Mouse (Mus musculus) hindbrain, embryonic 11.5 days (tissue): ENCODE results near the gene Crybg3. TPM values are rescaled to one million over a fixed set of nuclear protein-coding genes. Genes with fewer than 3 reads are reported as not detected.
A peak's percentile ranks its signal among the peaks of the same experiment; 100 is the strongest.

Experiments used
- ATAC-seq: fragments of 200-750 bp; cut with Nextera tagmentation; 2 replicates; pipeline ENCODE4 v1.8.0; 2017; ENCODE audit warnings: mild to moderate bottlenecking, moderate TSS enrichment, moderate library complexity; ENCODE audit not compliant: low FRiP score
- DNase-seq: peaks from one replicate; pipeline ENCODE4 v3.0.0-alpha.2; 2015; ENCODE audit warnings: low spot score
- H3K27ac ChIP-seq: fragments of 300-500 bp; sonication (generic); 2 replicates; pipeline ENCODE4 v1.5.1; 2014; ENCODE audit warnings: mild to moderate bottlenecking, low read depth, low read length
- H3K27me3 ChIP-seq: fragments of 300-500 bp; sonication (generic); 2 replicates; pipeline ENCODE4 v1.6.1; 2014; ENCODE audit warnings: mild to moderate bottlenecking, low read length, moderate library complexity, mixed read lengths; ENCODE audit not compliant: control insufficient read depth, insufficient read depth
- H3K36me3 ChIP-seq: fragments of 300-500 bp; sonication (generic); 2 replicates; pipeline ENCODE4 v1.6.1; 2014; ENCODE audit warnings: mild to moderate bottlenecking, low read length, moderate library complexity, mixed read lengths; ENCODE audit not compliant: control insufficient read depth, insufficient read depth
- H3K4me1 ChIP-seq: fragments of 300-500 bp; sonication (generic); replicated peaks from 2 replicates; pipeline ENCODE4 v1.6.1; 2014; ENCODE audit warnings: low read length, mixed read lengths; ENCODE audit not compliant: control insufficient read depth, insufficient read depth
- H3K4me2 ChIP-seq: fragments of 300-500 bp; sonication (generic); replicated peaks from 2 replicates; pipeline ENCODE4 v1.6.1; 2014; ENCODE audit warnings: mild to moderate bottlenecking, low read depth, low read length
- H3K4me3 ChIP-seq: fragments of 300-500 bp; sonication (generic); 2 replicates; pipeline ENCODE4 v1.5.1; 2014; ENCODE audit warnings: low read depth, low read length
- H3K9ac ChIP-seq: fragments of 300-500 bp; sonication (generic); 2 replicates; pipeline ENCODE4 v1.6.1; 2014; ENCODE audit warnings: low read depth, low read length
- H3K9me3 ChIP-seq: fragments of 300-500 bp; sonication (generic); 2 replicates; pipeline ENCODE4 v1.6.1; 2016; ENCODE audit warnings: low read length; ENCODE audit not compliant: control insufficient read depth
- WGBS: fragments of 180-500 bp; shearing (Covaris S2); extraction: QIAGEN DNeasy Blood & Tissue Kit; methylation state at CpG from one replicate; pipeline ENCODE4 v1.1.7; 2014; 5-methylcytosine and 5-hydroxymethylcytosine counted together
- polyA plus RNA-seq: library from polyadenylated mRNA; unstranded; fragments of >200 nt; fragmentation: Nextera tagmentation; extraction: Ambion mirVana; gene quantifications from 2 replicates; pipeline ENCODE4 v1.2.1, GENCODE M21; 2014

Crybg3 gene
- polyA plus RNA-seq, 1 experiment from 2014 or later = 10.4 TPM

GRCm38 (mm10) chr16:59534349-59534748, 66.4 kb downstream of the Crybg3 start:
- Histone ChIP-seq H3K4me2 (no peak overlapping the region), H3K9me3 (no peaks in the 10 kb centered on the region), H3K27ac (no peak overlapping the region), H3K36me3 (no peaks in the 10 kb centered on the region), H3K27me3 (no peaks in the 10 kb centered on the region), H3K4me3 (no peak overlapping the region), H3K9ac (no peak overlapping the region), H3K4me1 (no peaks in the 10 kb centered on the region)
- ATAC-seq = no peak
- DNase-seq = no peak
- 87% methylated on average over 11 of the region's 11 CpGs for WGBS

DNA sequence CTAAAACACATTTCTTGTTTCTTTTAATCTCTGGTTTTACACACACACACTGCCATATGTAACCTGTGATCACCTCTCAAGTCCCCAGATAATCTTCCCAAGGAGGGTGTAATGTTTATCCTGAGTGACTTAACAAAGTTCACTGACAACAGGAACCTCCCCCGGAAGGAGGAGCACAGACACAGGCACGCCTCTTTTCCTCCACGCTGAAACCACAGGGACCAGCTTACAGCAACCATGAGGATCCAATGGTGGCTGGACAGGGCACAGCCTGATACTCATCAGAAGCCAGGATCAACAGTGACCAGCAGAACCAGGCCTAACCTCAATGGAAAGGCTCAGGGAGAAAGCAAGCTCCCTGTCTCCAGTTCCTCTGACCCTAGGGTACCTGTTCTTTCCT, 68.2 kb downstream of the Crybg3 start:
- Histone ChIP-seq H3K27me3 (no peaks in the 10 kb centered on the region), H3K27ac (no peak overlapping the region), H3K4me3 (no peak overlapping the region), H3K4me2 (no peak overlapping the region), H3K9ac (no peak overlapping the region), H3K4me1 (no peaks in the 10 kb centered on the region), H3K36me3 (no peaks in the 10 kb centered on the region), H3K9me3 (no peaks in the 10 kb centered on the region)
- ATAC-seq = no peak
- 56% methylated on average over 3 of the region's 3 CpGs for WGBS
- no peak for DNase-seq

DNA sequence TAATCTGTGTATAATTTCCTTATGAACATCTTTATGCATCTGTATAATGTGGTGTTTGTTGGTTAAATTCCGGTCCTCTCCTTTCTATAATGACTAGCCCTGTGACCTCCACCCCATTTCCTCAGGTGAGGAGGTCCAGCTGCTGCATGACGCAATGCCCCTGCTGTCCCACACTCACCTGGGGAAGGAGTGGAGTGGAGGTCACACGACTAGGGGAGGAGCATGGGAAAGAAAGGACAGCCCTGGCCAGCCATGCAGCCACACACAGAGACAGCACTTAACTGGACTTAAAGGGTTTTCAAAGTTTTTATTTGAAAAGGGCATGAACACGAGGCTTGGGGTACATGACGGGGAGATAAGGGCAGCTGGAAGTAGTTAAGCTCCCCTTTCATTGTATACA, 69.5 kb downstream of the Crybg3 start:
- DNase-seq = no peak
- WGBS = 80% methylated on average over 5 of the region's 5 CpGs
- Histone ChIP-seq H3K36me3 (no peaks in the 10 kb centered on the region), H3K4me1 (no peaks in the 10 kb centered on the region), H3K4me2 (no peak overlapping the region), H3K9me3 (no peaks in the 10 kb centered on the region), H3K27ac (no peak overlapping the region), H3K27me3 (no peaks in the 10 kb centered on the region), H3K4me3 (no peak overlapping the region), H3K9ac (no peak overlapping the region)
- ATAC-seq = no peak

GRCm38 (mm10) chr16:59529570-59529969, 71.2 kb downstream of the Crybg3 start:
- Histone ChIP-seq H3K36me3 (no peaks in the 10 kb centered on the region), H3K4me1 (no peaks in the 10 kb centered on the region), H3K9ac (no peak overlapping the region), H3K4me3 (no peak overlapping the region), H3K27ac (no peak overlapping the region), H3K9me3 (no peaks in the 10 kb centered on the region), H3K27me3 (no peaks in the 10 kb centered on the region), H3K4me2 (no peak overlapping the region)
- no peak for ATAC-seq
- DNase-seq = no peak
- 88% methylated on average over 13 of the region's 13 CpGs for WGBS

DNA sequence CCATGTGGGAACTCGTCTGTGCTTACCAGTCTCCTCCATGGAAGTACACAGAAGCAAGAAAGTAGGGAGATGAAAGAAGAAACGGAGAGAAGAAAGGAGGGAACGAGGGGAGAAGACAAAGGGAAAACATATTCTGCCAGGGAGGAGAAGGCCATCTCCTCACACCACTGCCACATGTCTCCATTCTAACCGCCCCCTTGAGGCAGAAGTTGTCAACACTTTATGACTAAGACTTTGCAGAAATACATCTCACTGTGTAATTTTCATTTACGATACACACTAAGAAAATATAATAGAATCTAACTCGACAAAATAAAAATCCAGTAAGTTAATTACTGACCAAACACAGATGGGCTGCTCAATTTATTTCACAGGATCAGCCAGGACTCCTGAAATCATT, 73.8 kb downstream of the Crybg3 start:
- Histone ChIP-seq H3K27me3 (no peaks in the 10 kb centered on the region), H3K36me3 (no peaks in the 10 kb centered on the region), H3K4me2 (no peak overlapping the region), H3K9ac (no peak overlapping the region), H3K4me1 (no peaks in the 10 kb centered on the region), H3K4me3 (no peak overlapping the region), H3K9me3 (no peaks in the 10 kb centered on the region), H3K27ac (no peak overlapping the region)
- DNase-seq (no peak), ATAC-seq (no peak)
- 89% methylated on average over 6 of the region's 6 CpGs for WGBS

DNA sequence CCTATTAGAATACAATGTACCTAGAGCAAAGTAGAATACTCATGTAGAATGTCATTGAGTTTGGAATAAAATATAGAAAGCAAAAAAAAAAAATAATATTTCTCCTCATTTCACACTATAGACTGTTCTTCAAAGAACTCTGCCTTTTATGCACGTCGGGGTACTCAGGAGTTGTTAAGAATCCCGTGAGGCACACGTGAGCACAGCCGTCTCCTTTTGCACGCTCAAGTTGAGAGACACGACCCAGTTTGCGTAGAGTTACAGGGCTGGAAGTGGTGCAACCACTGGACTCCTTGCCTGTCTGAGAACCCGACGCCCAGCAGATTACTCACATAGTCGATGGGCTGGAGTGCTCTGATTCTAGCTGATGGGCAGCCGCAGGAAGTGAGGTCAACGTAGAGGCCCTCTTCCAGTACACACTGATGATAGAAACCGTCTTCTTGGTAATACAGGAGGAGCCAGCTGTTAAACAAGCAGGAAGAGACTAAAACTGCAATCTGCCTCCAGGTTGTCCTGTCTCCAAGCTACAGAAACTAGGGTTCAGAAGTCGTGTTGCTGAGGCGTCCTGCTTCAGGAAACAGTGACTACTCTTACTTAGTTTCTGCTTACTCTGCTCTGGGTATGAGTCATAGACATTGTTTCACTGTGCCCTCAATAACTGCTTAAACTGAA, 78.9 kb downstream of the Crybg3 start:
- DNase-seq = no peak
- Histone ChIP-seq H3K27me3 (no peaks in the 10 kb centered on the region), H3K4me2 (no peak overlapping the region), H3K36me3 (no peaks in the 10 kb centered on the region), H3K9me3 (no peaks in the 10 kb centered on the region), H3K4me3 (no peak overlapping the region), H3K27ac (no peak overlapping the region), H3K4me1 (no peaks in the 10 kb centered on the region), H3K9ac (no peak overlapping the region)
- WGBS = 85% methylated on average over 16 of the region's 16 CpGs
- ATAC-seq = no peak

- ATAC-seq (no peak), DNase-seq (peak; percentile 4)
- Histone ChIP-seq H3K27me3 (no peaks in the 10 kb centered on the region), H3K9ac (no peak overlapping the region), H3K4me3 (no peak overlapping the region), H3K9me3 (no peaks in the 10 kb centered on the region), H3K36me3 (no peaks in the 10 kb centered on the region), H3K4me2 (no peak overlapping the region), H3K27ac (no peak overlapping the region), H3K4me1 (no peaks in the 10 kb centered on the region)
- 83% methylated on average over 15 of the region's 15 CpGs for WGBS
Observed at GRCm38 (mm10) chr16:59517447-59518219, 83.1 kb downstream of the Crybg3 start.

- no peaks in the 10 kb centered on the region for H3K9me3 ChIP-seq
- H3K4me1 ChIP-seq = no peaks in the 10 kb centered on the region
- no peak overlapping the region for H3K4me2 ChIP-seq
- H3K9ac ChIP-seq = no peak overlapping the region
- DNase-seq = no peak
- H3K27ac ChIP-seq = no peak overlapping the region
- no peak for ATAC-seq
- H3K36me3 ChIP-seq = no peaks in the 10 kb centered on the region
- H3K27me3 ChIP-seq = no peaks in the 10 kb centered on the region
- no peak overlapping the region for H3K4me3 ChIP-seq
- 92% methylated on average over 10 of the region's 10 CpGs for WGBS
Observed at GRCm38 (mm10) chr16:59516965-59517364, 83.8 kb downstream of the Crybg3 start.

DNA sequence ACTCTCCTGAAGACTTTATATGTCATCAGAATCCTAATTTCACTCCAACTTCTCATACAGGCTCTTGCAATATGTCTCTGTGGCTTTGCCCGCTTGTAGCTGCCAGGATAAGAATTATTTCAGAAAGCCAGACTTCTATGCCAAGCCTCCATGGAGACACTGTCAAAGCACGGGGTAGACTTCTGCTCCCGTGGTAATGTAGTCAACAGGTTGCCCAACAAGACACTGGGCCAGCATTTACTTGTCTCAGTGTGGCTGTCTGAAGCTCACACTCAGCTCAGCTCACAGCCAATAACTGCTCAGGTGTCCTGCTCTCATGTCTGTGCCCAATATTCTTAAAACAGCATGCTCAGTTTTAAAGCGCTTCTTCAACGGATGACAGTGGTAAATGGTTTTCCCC, 85.6 kb downstream of the Crybg3 start:
- Histone ChIP-seq H3K36me3 (no peaks in the 10 kb centered on the region), H3K27me3 (no peaks in the 10 kb centered on the region), H3K4me3 (no peak overlapping the region), H3K27ac (no peak overlapping the region), H3K4me1 (no peaks in the 10 kb centered on the region), H3K9me3 (no peaks in the 10 kb centered on the region), H3K4me2 (no peak overlapping the region), H3K9ac (no peak overlapping the region)
- WGBS = 95% methylated on average over 5 of the region's 5 CpGs
- ATAC-seq (no peak), DNase-seq (no peak)
